Mouse (Mus musculus) kidney, postnatal 4 days (tissue): Measurements from ENCODE around the gene Qpct.
"Not testable (repeated sequence)": the region's sequence is repeated elsewhere in the genome, so short reads cannot be mapped to it uniquely, and the experiment has no call there.

Experiments
- DNase-seq, 2 experiments: peaks; one replicate each; pipeline ENCODE4 v3.0.0; 2021; ENCODE audit warnings: mixed read lengths in 2 of 2

The Qpct gene

GRCm38 (mm10) chr17:79076974-79077847, 25.5 kb downstream of the Qpct start:
- no peak for DNase-seq

- DNase-seq = no peak
Observed at GRCm38 (mm10) chr17:79077848-79078146, 26.1 kb downstream of the Qpct start.

GRCm38 (mm10) chr17:79078248-79078647, 26.5 kb downstream of the Qpct start:
- DNase-seq = no peak

- no peak for DNase-seq
Observed at GRCm38 (mm10) chr17:79091710-79092109, 40.0 kb downstream of the Qpct start.

GRCm38 (mm10) chr17:79093286-79093975, 41.7 kb downstream of the Qpct start:
- DNase-seq = no peak

GRCm38 (mm10) chr17:79095624-79096023, 43.9 kb downstream of the Qpct start:
- no peak for DNase-seq

GRCm38 (mm10) chr17:79099866-79100265, 48.2 kb downstream of the Qpct start:
- no peak for DNase-seq

- DNase-seq = no peak
Observed at GRCm38 (mm10) chr17:79108238-79108637, 56.5 kb downstream of the Qpct start.

- no peak for DNase-seq
Observed at GRCm38 (mm10) chr17:79109576-79109975, 57.9 kb downstream of the Qpct start.

GRCm38 (mm10) chr17:79110936-79111348, 59.2 kb downstream of the Qpct start:
- DNase-seq = peak; percentile 65 to 69

GRCm38 (mm10) chr17:79115248-79115647, 63.5 kb downstream of the Qpct start:
- not testable (repeated sequence) for DNase-seq

GRCm38 (mm10) chr17:79119066-79119465, 67.4 kb downstream of the Qpct start:
- no peak for DNase-seq

GRCm38 (mm10) chr17:79120269-79120668, 68.6 kb downstream of the Qpct start:
- DNase-seq = no peak

- no peak for DNase-seq
Observed at GRCm38 (mm10) chr17:79133740-79134139, 82.0 kb downstream of the Qpct start.

- peak in 1 of 2 experiments; percentile 12 for DNase-seq
Observed at GRCm38 (mm10) chr17:79135826-79136225, 84.1 kb downstream of the Qpct start.

- DNase-seq = peak; percentile 17 to 24
Observed at GRCm38 (mm10) chr17:79136401-79136800, 84.7 kb downstream of the Qpct start.
